Mouse (Mus musculus): ENCODE data around the gene Cdkal1.

DNA sequence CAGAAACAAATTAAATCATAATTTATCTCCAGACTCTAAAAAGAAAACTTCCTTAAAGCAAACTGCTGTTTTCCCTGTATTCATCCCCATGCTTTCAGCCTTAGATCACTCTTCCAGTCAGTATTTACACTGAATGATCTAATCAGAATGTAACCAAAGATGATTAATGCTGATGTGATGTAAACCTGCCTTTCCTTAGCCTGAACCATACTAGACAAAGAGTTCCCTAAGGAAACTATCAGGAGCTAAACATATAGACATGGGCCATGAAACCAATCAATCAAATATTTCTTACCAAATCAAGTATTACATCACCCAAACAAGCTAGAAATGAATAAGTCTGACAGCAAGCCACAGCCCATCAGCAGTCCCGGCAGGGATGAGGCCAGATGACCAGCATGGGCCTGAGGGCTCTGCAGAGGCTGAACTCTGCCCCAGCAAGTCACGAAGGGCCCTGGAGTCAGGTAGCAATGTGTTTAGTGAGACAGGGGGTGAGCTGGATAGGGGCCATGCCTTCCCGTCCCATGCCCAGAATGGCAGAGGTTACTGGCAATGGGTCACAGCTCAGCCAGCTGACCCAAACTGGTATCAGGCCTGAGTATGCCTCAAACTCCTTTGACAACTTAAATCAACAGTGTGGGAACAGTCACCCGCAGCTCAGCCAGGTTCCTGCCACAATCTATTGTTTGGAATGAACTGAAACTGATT, 350.5 kb downstream of the Cdkal1 start:
- TF ChIP-seq POLR2A (IDR thresholded peaks at IDR 0.05; ENCODE audit: low read depth, low read length), result no peak
- TF ChIP-seq HCFC1 (IDR thresholded peaks at IDR 0.05; ENCODE audit: low read depth, low read length), result no peak
- no peak for TF ChIP-seq E2F4 (IDR thresholded peaks at IDR 0.05; ENCODE audit: insufficient replicate concordance, low read depth, low read length)
- TF ChIP-seq MAX (IDR thresholded peaks at IDR 0.05; ENCODE audit: low read length), result no peak
- no peak for TF ChIP-seq CHD1 (IDR thresholded peaks at IDR 0.05; ENCODE audit: low read depth, low read length)
- no peak for TF ChIP-seq CTCF (conservative IDR thresholded peaks at IDR 0.05 in 1 of 2, IDR thresholded peaks at IDR 0.05 in 1 of 2; ENCODE audit: low read depth in 2 of 2, low read length in 2 of 2)
- TF ChIP-seq MEF2A (IDR thresholded peaks at IDR 0.05; ENCODE audit: borderline replicate concordance, low read depth, low read length), result no peak
- no peak for TF ChIP-seq NELFE (IDR thresholded peaks at IDR 0.05; ENCODE audit: low read depth, low read length)
